Mouse (Mus musculus) brain, embryonic 14.5 days (tissue): ENCODE data around the gene Hdc.

Source experiments
- CTCF ChIP-seq: fragments of 200-500 bp; IDR thresholded peaks from 2 replicates; pipeline ENCODE4 v1.5.1; 2012; ENCODE audit warnings: inconsistent platforms, mild to moderate bottlenecking, moderate library complexity, borderline replicate concordance; ENCODE audit not compliant: insufficient read depth, insufficient read length; ENCODE audit errors: extremely low read depth
- POLR2A ChIP-seq: fragments of 200-500 bp; IDR thresholded peaks from 2 replicates; pipeline ENCODE4 v1.6.1; 2012; ENCODE audit warnings: mild to moderate bottlenecking, inconsistent platforms, borderline replicate concordance; ENCODE audit not compliant: poor library complexity, insufficient read depth, insufficient read length, severe bottlenecking; ENCODE audit errors: extremely low read depth

GRCm38 (mm10) chr2:126646461-126646860 is 27.4 kb upstream of the Hdc start:
- TF ChIP-seq CTCF (no peak), POLR2A (no peak)
